Mouse (Mus musculus) skeletal muscle tissue, adult 2 months (tissue): ENCODE measurements around the gene Lysmd4.
"Not testable (repeated sequence)": the region's sequence is repeated elsewhere in the genome, so short reads cannot be mapped to it uniquely, and the experiment has no call there.

ENCODE experiments used
- DNase-seq: peaks from one replicate; pipeline ENCODE4 v3.0.0-alpha.2; 2012; ENCODE audit warnings: low read depth, low spot score

Lysmd4 gene

GRCm38 (mm10) chr7:67230640-67231140 lies 8.3 kb downstream of the Lysmd4 start:
- no peak for DNase-seq

GRCm38 (mm10) chr7:67232504-67232903 lies 10.2 kb downstream of the Lysmd4 start:
- no peak for DNase-seq

GRCm38 (mm10) chr7:67234797-67235196 lies 12.5 kb downstream of the Lysmd4 start:
- DNase-seq = no peak

GRCm38 (mm10) chr7:67236351-67236750 lies 14.0 kb downstream of the Lysmd4 start:
- no peak for DNase-seq

DNA sequence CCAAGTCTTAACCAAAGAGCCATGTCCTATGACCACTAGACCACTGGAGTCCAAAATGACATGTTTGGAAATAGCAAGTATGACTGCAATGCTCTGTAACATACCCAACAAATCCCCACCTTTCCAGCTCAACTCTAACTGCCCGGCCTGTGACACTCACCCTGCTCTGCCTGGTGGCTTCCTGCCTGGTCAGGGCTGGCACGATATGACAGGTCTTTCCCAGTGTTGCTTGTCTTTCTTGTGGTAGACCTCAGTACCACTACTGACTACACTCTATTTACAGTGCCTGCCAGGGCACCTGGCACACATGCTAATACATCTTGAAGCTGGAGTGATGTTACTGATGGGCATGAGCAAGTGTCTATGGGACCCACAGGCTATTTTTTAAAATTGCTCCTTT lies 15.4 kb downstream of the Lysmd4 start:
- DNase-seq = no peak

DNA sequence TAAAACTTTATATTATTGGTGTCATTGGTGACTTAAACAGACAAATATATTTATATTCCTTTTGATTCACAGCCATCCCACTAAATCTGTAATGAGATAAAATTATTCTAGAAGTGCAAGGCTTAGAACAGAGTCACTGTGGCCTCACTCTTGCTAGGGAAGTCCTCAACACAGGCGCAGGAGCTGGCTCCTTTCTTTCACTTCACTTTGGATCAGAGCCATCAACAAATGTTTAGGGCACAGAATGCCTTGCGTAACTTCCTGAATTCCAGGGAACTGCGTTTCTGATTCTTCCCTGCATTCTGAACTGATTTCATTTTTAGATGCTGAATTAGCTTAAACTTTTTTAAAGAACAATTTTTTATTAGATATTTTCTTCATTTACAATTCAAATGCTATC lies 19.6 kb downstream of the Lysmd4 start:
- DNase-seq = no peak

DNA sequence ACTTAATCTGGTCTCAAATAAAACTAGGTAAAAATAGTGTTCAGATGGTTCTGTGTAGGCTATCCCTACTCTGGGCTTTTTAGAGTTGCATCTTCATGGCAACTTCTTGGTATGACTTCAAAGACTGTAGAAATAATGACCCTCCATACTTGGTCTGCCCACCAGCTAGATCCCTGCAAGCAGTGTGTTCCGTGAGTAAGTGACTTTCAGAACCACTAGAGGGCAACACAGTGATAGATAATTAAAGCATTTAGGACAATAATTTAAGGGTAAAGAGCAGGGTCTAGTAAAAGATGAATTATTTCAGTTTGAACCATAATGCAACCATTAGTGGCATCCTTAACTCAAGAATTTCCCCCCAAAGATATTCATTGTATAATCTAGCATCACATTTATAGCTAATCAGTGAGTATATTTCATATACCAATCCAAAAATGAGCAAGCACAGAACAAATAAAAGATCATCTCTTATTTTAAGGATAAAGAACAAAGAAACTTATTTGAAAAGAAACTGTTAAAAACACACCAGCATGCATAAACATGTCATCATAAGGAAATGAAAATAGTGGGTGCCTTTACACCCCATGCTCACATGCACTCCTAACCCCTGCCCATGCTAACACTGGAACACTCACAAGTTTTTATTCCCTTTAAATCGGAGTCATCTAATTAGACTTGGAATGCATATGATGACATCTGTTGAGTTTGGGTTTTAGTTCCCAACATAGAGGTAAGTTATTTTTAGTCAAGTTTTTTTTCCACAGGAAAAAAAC lies 21.0 kb downstream of the Lysmd4 start:
- DNase-seq = no peak

GRCm38 (mm10) chr7:67243894-67244282 lies 21.5 kb downstream of the Lysmd4 start:
- DNase-seq = peak; percentile 52

DNA sequence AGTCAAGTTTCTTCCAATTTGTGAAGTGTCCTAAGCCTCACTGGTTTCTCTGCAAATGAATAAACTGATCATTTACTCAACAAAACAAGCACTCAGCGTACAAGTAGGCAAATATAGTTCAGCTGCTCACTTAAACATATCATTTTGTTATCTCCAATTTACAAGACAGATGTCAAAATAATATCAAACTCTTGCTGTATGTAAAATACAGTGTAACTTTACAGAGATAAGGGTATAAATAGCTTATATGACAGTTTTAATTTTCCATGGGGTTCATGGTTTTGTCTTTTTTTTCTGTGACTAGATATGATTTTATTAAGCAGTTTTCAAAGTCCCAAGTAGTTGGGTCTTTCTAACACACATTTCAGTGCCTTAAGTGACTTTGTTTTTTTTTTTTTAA lies 22.9 kb downstream of the Lysmd4 start:
- no peak for DNase-seq

- no peak for DNase-seq
Measured at GRCm38 (mm10) chr7:67246067-67246466, 23.7 kb downstream of the Lysmd4 start.

DNA sequence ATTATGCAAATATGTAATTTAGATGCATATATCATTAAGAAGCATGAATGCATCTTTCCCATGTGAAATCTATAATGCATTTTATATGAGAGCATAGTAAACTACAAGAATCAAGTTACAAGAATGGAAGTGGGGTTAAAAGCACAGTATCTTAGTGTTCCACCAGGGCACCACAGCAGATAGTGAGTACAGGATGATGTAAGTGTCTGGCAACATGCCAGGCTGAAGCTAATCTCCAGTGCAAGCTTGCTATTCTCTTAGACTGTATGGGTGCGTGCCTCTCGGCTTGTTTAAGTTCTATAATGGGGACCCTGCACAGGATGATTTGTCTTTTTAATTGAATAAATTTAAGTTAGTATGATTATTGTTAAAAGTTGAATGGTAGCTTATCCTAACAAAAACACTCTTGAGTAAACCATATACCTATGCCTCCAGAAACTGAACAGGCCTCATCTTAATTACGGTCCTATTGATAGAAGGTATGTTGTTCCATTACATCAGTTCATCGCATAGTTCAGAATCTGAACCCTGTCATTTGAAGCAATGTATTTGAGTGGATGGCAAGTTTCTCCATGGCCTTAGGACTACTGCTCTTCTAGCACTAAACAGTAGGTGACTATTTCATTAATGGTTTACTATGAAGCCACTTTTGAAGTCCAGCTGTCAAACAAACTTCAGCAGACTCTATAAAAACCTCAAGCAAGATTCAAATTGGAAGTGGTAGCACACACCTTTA lies 37.7 kb downstream of the Lysmd4 start:
- peak; percentile 80 for DNase-seq

DNA sequence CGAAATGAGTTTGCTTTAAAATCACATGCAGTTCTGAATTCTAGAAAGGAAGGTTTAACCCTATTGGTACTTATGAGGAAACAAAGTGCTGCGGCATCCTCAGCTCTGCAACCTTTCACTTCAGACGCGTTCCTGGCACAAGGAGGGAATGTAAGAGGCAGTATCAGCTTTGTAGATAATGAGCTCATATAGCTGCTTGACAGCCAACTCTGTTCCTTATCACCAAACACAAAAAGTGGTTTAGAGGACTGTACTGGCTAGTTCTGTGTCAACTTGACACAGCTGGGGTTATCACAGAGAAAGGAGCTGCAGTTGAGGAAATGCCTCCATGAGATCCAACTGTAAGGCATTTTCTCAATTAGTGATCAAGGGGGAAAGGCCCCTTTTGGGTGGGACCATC lies 48.1 kb downstream of the Lysmd4 start:
- not testable (repeated sequence) for DNase-seq

DNA sequence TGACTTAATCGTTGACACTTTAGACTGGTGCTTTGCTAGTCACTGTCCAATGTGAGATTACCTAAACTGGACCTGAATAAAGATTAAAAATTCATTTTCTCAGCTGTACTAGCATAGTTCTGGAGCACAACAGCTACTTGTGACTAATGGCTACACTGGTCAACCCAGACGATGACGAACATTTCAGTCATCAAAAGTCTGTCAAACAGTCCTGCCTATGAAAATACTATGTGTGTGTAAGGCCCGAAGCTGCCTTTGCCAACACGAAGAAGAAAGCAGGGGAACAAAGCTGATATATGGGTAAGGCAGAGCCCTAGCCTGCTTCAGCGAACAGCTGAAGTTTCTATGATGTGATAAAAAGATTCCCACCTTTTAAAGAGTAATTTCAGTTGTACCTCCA lies 61.2 kb downstream of the Lysmd4 start:
- DNase-seq = no peak

- DNase-seq = no peak
Measured at GRCm38 (mm10) chr7:67287456-67287855, 65.1 kb downstream of the Lysmd4 start.

DNA sequence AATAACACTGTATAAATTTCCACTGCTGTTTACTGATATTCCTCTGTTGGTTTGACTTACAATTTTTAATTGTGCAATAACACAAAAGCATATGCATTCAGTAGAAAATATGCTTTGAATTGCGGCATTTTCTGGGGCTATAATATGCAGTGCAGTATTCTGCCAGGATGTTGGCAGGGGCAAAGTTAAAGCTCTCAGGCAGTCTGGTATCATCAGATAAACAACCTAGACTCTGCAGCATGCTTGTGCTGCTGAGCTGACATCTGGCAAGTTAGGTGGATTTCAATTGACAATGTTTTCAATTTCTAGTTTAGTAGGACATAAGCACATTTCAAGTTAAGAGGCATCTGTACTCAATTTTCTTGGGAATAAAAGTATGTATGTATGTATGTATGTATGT lies 69.0 kb downstream of the Lysmd4 start:
- no peak for DNase-seq

GRCm38 (mm10) chr7:67296419-67296818 lies 74.1 kb downstream of the Lysmd4 start:
- no peak for DNase-seq

- no peak for DNase-seq
Measured at GRCm38 (mm10) chr7:67304937-67305336, 82.6 kb downstream of the Lysmd4 start.

GRCm38 (mm10) chr7:67307078-67307477 lies 84.7 kb downstream of the Lysmd4 start:
- no peak for DNase-seq

GRCm38 (mm10) chr7:67308102-67308501 lies 85.8 kb downstream of the Lysmd4 start:
- DNase-seq = no peak

DNA sequence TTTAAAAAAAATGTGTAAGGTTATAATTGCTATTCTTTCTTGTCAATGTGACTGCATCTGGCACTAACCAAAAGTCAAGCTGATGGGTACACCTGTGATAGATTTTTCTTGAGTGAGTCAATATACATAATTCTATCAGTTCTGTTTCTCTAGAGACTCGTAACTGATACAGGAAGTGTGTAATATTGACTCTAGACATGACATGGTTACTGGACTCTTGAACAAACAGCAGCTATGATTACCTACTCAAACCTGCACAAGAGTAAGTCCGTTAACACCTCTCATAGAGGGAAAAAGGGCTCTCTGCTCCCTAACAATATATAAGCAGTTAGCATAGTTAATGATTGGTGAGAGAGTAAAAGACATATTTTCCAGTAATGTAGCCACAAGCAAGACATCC lies 87.8 kb downstream of the Lysmd4 start:
- no peak for DNase-seq

- no peak for DNase-seq
Measured at GRCm38 (mm10) chr7:67313200-67313599, 90.9 kb downstream of the Lysmd4 start.

DNA sequence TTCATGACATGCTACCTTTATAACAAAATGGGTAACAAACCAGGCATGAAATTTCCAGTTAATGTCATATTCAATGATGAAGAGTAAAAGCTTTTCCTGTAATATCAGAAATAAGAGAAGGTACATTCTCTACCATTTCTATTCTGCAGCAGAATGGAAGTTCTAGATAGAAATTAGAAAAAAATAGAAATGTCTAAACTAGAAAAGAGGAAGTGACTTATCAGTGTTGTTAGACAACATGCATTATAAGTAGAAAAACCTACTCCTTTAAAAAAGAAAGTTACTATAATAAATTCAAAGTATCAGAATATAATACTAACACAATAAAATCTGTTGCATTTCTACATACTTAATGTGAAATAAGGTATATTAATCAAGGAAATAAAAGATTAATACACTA lies 96.4 kb downstream of the Lysmd4 start:
- DNase-seq = no peak

DNA sequence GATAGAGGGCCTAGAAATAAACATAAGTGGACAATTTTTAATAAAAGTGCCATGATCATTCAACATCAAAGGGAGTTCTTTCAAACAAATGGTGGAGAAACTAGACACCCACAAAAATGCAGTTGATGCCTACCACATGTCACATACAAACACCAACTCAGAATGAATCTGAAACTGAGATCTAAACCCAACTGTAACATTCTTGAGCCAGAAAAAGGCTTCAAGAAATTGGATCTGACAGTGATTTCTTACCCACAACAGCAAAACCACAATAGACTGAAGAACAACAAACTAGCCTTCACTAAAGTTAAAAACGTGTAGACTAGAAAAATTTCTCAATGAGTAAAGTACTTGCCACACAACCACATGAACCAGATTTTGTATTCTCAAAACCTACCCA lies 98.0 kb downstream of the Lysmd4 start:
- no peak for DNase-seq
